Mouse (Mus musculus) cerebellum, adult 2 months (tissue): Measurements from ENCODE around the gene Hhatl.

Source experiments
- CTCF ChIP-seq: fragments of 200-500 bp; IDR thresholded peaks from 2 replicates; pipeline ENCODE4 v1.5.1; 2011; ENCODE audit warnings: low read depth, mild to moderate bottlenecking, control low read depth, low read length, moderate library complexity, borderline replicate concordance; ENCODE audit not compliant: insufficient read depth
- POLR2A ChIP-seq: fragments of 200-500 bp; IDR thresholded peaks from 2 replicates; pipeline ENCODE4 v1.6.1; 2011; ENCODE audit warnings: low read length, control low read depth, borderline replicate concordance; ENCODE audit not compliant: insufficient read depth

DNA sequence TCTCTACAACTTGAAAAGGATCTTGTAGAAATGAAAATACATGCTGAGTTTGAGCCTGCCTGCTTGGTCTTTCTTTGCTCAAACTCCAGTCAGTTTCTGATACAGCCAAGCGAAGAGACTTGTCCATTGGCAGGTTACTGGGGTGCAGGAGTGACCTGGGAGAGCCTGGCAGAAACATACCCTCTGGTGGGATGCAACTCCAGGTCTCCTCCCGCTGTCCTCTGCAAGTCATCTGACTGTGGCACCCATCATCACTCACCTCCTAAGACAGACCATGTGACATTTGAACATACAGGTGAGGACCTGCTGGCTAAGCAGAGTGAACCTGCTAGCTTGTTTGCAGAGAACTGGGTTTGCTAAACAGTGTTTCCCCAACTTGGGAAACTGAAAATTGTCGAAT, 35.5 kb downstream of the Hhatl start:
- TF ChIP-seq CTCF (no peak), POLR2A (no peak)
